Mouse (Mus musculus): Measurements from ENCODE around the gene Axdnd1. TPM values are rescaled to one million over a fixed set of nuclear protein-coding genes. Genes with fewer than 3 reads are reported as not detected.

Axdnd1 gene
- total RNA-seq, 1 experiment: 0.49 TPM

DNA sequence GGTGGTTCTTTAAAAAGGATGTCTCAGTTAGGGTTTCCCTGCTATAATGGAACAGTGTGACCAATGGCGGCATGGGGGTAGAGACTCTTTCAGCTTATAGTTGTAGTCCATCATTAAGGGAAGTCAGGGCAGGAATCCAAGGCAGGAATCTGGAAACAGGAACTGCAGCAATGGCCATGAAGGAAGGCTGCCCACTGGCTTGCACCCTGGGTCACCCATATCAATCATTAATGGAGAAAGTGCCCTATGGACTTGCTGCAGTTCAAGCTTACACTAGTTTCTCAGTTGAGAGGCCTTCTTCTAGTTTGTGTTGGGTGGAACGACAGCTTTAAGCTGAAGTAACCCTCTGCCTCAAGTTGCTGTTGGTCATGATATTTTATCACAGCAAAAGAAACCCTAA is 68.5 kb downstream of the Axdnd1 start:
- Histone ChIP-seq H3K9ac (ENCODE audit: insufficient read depth, low read depth, low read length, poor library complexity, severe bottlenecking) (no peak overlapping the region), H3K36me3 (ENCODE audit: control insufficient read depth, insufficient read depth, low read length, poor library complexity, severe bottlenecking) (no peaks in the 10 kb centered on the region), H3K27ac (ENCODE audit: insufficient read depth, low read depth, low read length, poor library complexity, severe bottlenecking) (no peak overlapping the region), H3K4me1 (ENCODE audit: control insufficient read depth in 2 of 2, insufficient read depth in 2 of 2, low read length in 2 of 2, poor library complexity in 1 of 2) (no peaks in the 10 kb centered on the region), H3K9me3 (ENCODE audit: control insufficient read depth, insufficient read depth, low read depth, low read length) (no peaks in the 10 kb centered on the region), H3K4me3 (ENCODE audit: insufficient read depth in 1 of 2, low read depth in 1 of 2, low read length in 2 of 2, poor library complexity in 1 of 2, severe bottlenecking in 1 of 2) (no peak overlapping the region)
- DNase-seq (ENCODE audit: low read depth, low spot score): no peak
- TF ChIP-seq CHD2 (IDR thresholded peaks at IDR 0.05; ENCODE audit: low read depth, low read length): no peak
- no peak for TF ChIP-seq HCFC1 (IDR thresholded peaks at IDR 0.05; ENCODE audit: borderline replicate concordance, insufficient read depth, low read length)
- no peak for TF ChIP-seq ZC3H11A (IDR thresholded peaks at IDR 0.05; ENCODE audit: borderline replicate concordance, low read depth, low read length)
- TF ChIP-seq MAFK (IDR thresholded peaks at IDR 0.05; ENCODE audit: insufficient read depth, low read depth, low read length): no peak
- no peak for TF ChIP-seq ZNF384 (IDR thresholded peaks at IDR 0.05; ENCODE audit: low read depth, low read length)
- in situ Hi-C loops (cut with MboI; ENCODE audit: low sequenced_read_pairs in 2 of 2, unreplicated experiment in 2 of 2): no loop called here

DNA sequence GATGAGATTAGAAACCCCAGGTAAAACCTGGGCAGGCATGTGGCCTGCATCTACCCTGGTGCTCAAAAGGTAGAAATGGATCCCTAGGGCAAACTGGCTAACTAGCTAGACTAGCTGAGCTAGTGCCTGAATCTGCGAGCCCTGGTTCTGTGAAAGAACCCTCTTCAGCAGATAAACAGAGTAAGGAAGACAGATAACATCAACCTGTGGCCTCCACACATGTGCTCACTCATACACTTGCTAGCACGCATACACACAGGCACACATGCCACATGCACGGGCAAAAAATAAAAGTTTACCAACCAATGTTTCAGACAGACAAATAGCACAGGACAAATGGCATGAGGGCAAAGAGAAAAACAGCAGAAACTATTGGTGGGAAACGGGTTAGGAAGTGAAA is 70.5 kb downstream of the Axdnd1 start:
- H3K9me3 ChIP-seq (ENCODE audit: control insufficient read depth, insufficient read depth, low read depth, low read length): no peaks in the 10 kb centered on the region
- H3K4me1 ChIP-seq (ENCODE audit: control insufficient read depth in 2 of 2, insufficient read depth in 2 of 2, low read length in 2 of 2, poor library complexity in 1 of 2): no peaks in the 10 kb centered on the region
- DNase-seq (ENCODE audit: low read depth, low spot score): no peak
- H3K9ac ChIP-seq (ENCODE audit: insufficient read depth, low read depth, low read length, poor library complexity, severe bottlenecking): no peak overlapping the region
- TF ChIP-seq MAFK (IDR thresholded peaks at IDR 0.05; ENCODE audit: insufficient read depth, low read depth, low read length) (no peak), ZNF384 (IDR thresholded peaks at IDR 0.05; ENCODE audit: low read depth, low read length) (no peak), ZC3H11A (IDR thresholded peaks at IDR 0.05; ENCODE audit: borderline replicate concordance, low read depth, low read length) (no peak)
- no peaks in the 10 kb centered on the region for H3K36me3 ChIP-seq (ENCODE audit: control insufficient read depth, insufficient read depth, low read length, poor library complexity, severe bottlenecking)
- in situ Hi-C loops (cut with MboI; ENCODE audit: low sequenced_read_pairs in 2 of 2, unreplicated experiment in 2 of 2): no loop called here
- no peak overlapping the region for H3K4me3 ChIP-seq (ENCODE audit: insufficient read depth in 1 of 2, low read depth in 1 of 2, low read length in 2 of 2, poor library complexity in 1 of 2, severe bottlenecking in 1 of 2)
- H3K27ac ChIP-seq (ENCODE audit: insufficient read depth, low read depth, low read length, poor library complexity, severe bottlenecking): no peak overlapping the region

DNA sequence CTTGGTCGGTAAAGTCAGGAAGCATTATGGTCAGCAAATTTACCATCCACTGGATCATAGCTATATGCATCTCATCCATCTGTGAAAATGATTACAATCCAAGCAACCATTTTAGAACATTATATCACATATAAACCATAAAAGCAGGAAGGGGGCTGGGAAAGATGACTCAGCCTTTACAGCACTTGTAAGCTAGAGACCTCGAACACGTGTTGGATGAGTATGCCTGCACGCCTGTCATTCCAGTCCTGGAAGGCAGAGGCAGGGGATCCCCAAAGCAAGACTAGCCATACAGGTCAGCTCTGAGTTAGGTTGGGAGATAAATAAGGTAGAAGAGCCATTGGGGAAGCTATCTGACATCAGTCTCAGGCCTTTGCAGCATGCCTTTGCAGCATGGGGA is 71.9 kb downstream of the Axdnd1 start:
- Histone ChIP-seq H3K4me1 (ENCODE audit: control insufficient read depth in 2 of 2, insufficient read depth in 2 of 2, low read length in 2 of 2, poor library complexity in 1 of 2) (no peaks in the 10 kb centered on the region), H3K36me3 (ENCODE audit: control insufficient read depth, insufficient read depth, low read length, poor library complexity, severe bottlenecking) (no peaks in the 10 kb centered on the region), H3K9ac (ENCODE audit: insufficient read depth, low read depth, low read length, poor library complexity, severe bottlenecking) (no peak overlapping the region), H3K27ac (ENCODE audit: insufficient read depth, low read depth, low read length, poor library complexity, severe bottlenecking) (no peak overlapping the region), H3K4me3 (ENCODE audit: insufficient read depth in 1 of 2, low read depth in 1 of 2, low read length in 2 of 2, poor library complexity in 1 of 2, severe bottlenecking in 1 of 2) (no peak overlapping the region), H3K9me3 (ENCODE audit: control insufficient read depth, insufficient read depth, low read depth, low read length) (no peaks in the 10 kb centered on the region)
- in situ Hi-C loops (cut with MboI; ENCODE audit: low sequenced_read_pairs in 2 of 2, unreplicated experiment in 2 of 2): no loop called here
- no peak for DNase-seq (ENCODE audit: low read depth, low spot score)
- no peak for TF ChIP-seq MAFK (IDR thresholded peaks at IDR 0.05; ENCODE audit: insufficient read depth, low read depth, low read length)
- TF ChIP-seq ZC3H11A (IDR thresholded peaks at IDR 0.05; ENCODE audit: borderline replicate concordance, low read depth, low read length): no peak
- TF ChIP-seq ZNF384 (IDR thresholded peaks at IDR 0.05; ENCODE audit: low read depth, low read length): no peak
- no peak for TF ChIP-seq CHD2 (IDR thresholded peaks at IDR 0.05; ENCODE audit: low read depth, low read length)

DNA sequence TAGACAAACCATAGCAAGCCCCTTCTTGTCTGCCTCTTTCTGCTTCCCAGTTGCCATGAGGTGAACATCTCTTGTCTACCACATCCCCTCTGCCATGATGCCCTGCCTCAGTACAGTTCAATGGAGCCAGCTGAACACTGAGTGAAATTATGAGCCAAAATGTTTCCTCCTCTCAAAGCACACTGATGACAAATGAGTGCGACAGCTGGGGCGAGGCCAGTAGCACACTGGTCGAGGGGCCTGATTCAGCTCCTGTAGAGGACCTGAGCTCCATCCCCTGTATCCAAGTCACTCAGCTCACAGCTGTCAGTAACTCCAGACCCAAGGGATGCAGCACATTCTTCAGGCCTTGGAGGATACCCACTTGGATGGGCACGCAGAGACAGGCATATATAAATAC is 75.3 kb downstream of the Axdnd1 start:
- in situ Hi-C loops (cut with MboI; ENCODE audit: low sequenced_read_pairs in 2 of 2, unreplicated experiment in 2 of 2): no loop called here
- H3K27ac ChIP-seq (ENCODE audit: insufficient read depth, low read depth, low read length, poor library complexity, severe bottlenecking): no peak overlapping the region
- DNase-seq (ENCODE audit: low read depth, low spot score): no peak
- no peaks in the 10 kb centered on the region for H3K4me1 ChIP-seq (ENCODE audit: control insufficient read depth in 2 of 2, insufficient read depth in 2 of 2, low read length in 2 of 2, poor library complexity in 1 of 2)
- H3K4me3 ChIP-seq (ENCODE audit: insufficient read depth in 1 of 2, low read depth in 1 of 2, low read length in 2 of 2, poor library complexity in 1 of 2, severe bottlenecking in 1 of 2): no peak overlapping the region
- no peak overlapping the region for H3K9ac ChIP-seq (ENCODE audit: insufficient read depth, low read depth, low read length, poor library complexity, severe bottlenecking)
- TF ChIP-seq CHD2 (IDR thresholded peaks at IDR 0.05; ENCODE audit: low read depth, low read length) (no peak), ZNF384 (IDR thresholded peaks at IDR 0.05; ENCODE audit: low read depth, low read length) (no peak), MAFK (IDR thresholded peaks at IDR 0.05; ENCODE audit: insufficient read depth, low read depth, low read length) (no peak), HCFC1 (IDR thresholded peaks at IDR 0.05; ENCODE audit: borderline replicate concordance, insufficient read depth, low read length) (no peak), ZC3H11A (IDR thresholded peaks at IDR 0.05; ENCODE audit: borderline replicate concordance, low read depth, low read length) (no peak)
- no peaks in the 10 kb centered on the region for H3K9me3 ChIP-seq (ENCODE audit: control insufficient read depth, insufficient read depth, low read depth, low read length)
- H3K36me3 ChIP-seq (ENCODE audit: control insufficient read depth, insufficient read depth, low read length, poor library complexity, severe bottlenecking): no peaks in the 10 kb centered on the region

DNA sequence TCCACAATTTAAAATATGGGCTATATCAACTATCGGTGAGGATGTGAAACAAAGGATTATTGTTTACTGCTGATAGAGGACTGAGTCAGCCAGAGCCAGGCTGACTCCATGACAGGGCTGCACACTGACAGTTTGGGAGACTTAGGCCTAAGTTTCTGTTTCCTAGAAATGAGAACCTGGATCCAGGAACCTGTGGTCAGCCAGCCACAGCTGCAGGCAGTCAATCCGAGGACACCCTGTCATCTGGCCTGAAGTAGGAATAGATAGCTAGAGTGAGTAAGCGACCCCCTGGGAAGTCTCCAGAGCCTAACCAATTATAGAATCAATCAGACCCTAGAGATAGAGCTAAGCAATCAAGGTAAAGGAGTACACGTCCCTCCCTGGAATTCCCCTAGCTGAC is 76.5 kb downstream of the Axdnd1 start:
- no peaks in the 10 kb centered on the region for H3K4me1 ChIP-seq (ENCODE audit: control insufficient read depth in 2 of 2, insufficient read depth in 2 of 2, low read length in 2 of 2, poor library complexity in 1 of 2)
- no peaks in the 10 kb centered on the region for H3K9me3 ChIP-seq (ENCODE audit: control insufficient read depth, insufficient read depth, low read depth, low read length)
- in situ Hi-C loops (cut with MboI; ENCODE audit: low sequenced_read_pairs in 2 of 2, unreplicated experiment in 2 of 2): no loop called here
- no peaks in the 10 kb centered on the region for H3K36me3 ChIP-seq (ENCODE audit: control insufficient read depth, insufficient read depth, low read length, poor library complexity, severe bottlenecking)
- no peak for TF ChIP-seq CHD2 (IDR thresholded peaks at IDR 0.05; ENCODE audit: low read depth, low read length)
- no peak for TF ChIP-seq MAFK (IDR thresholded peaks at IDR 0.05; ENCODE audit: insufficient read depth, low read depth, low read length)
- no peak for TF ChIP-seq ZNF384 (IDR thresholded peaks at IDR 0.05; ENCODE audit: low read depth, low read length)
- TF ChIP-seq ZC3H11A (IDR thresholded peaks at IDR 0.05; ENCODE audit: borderline replicate concordance, low read depth, low read length): no peak
- no peak for TF ChIP-seq HCFC1 (IDR thresholded peaks at IDR 0.05; ENCODE audit: borderline replicate concordance, insufficient read depth, low read length)
- no peak for DNase-seq (ENCODE audit: low read depth, low spot score)
- H3K4me3 ChIP-seq (ENCODE audit: insufficient read depth in 1 of 2, low read depth in 1 of 2, low read length in 2 of 2, poor library complexity in 1 of 2, severe bottlenecking in 1 of 2): no peak overlapping the region
- no peak overlapping the region for H3K27ac ChIP-seq (ENCODE audit: insufficient read depth, low read depth, low read length, poor library complexity, severe bottlenecking)
- H3K9ac ChIP-seq (ENCODE audit: insufficient read depth, low read depth, low read length, poor library complexity, severe bottlenecking): no peak overlapping the region
